Mouse (Mus musculus) embryo, embryonic 9.5 days (tissue): ENCODE results near the gene Dock3.

ENCODE experiments used
- DNase-seq: peaks from one replicate; pipeline ENCODE4 v3.0.0-alpha.2; 2017; ENCODE audit errors: extremely low spot score

The Dock3 gene

DNA sequence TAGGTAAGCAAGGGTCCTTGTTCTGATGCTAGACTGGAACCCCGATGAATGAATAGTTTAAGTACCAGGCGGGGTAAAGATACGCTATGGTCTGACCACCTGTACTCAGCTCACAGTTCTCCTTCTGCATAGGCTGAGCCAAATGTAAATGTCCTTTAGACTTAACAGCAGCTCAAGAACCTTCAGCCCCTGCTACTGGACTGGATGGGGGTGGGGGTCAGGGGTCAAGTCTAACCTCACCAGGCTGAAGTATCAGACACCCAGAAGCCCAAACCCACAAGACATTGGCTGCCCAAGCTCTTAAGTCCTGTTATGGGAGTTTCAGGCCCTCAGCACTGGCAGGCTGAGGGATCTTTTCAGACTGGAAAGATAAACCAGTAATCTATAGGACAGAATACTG is 343.4 kb downstream of the Dock3 start:
- DNase-seq, result no peak

DNA sequence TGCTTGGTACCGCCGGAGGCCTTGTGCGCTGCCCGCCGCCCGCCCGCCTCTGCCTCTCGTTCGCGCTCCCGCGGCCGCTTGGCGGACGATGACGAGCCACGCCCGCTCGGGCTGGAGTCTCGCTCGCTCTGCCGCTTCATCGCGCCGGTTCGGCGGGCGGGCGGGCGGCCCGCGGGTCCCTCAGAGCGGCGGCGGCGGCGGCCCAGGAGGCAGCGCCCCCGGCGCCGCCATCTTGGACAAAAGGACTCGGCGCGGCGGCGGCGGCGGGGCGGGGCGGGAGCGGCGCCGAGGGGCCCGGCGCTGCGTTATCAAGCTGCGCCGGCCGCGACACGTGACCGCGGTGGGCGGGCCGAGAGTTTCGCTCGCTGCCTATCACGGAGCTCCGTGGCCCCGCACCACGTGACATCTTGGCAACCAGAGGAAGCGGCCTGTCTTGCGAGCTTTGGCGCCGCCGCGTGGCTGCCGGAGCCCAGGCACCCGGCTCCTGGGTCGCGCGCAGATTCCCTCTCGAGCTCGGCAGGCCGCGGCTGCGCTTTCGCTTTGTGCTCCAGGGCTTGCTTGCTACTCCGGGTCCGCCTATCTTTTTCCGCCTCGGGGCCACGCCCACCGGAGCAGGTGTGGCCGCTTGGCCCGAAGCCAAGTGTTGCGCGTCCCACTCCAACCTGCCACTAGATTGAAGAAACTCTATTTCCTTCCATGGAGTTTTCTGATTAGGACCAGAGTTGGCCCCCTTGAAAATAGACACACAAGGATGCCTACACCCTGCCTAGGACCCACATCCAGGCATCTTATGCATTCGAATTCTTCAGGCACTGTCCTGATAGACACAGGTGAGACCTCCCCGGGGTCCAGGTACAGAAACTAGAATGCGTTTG is 344.6 kb downstream of the Dock3 start, which contains the start of gene Rbm15b:
Gene Rbm15b, minus strand, starts transcription at position 601 of the 875 bp plus-strand sequence.
- DNase-seq, result peak; percentile 96

DNA sequence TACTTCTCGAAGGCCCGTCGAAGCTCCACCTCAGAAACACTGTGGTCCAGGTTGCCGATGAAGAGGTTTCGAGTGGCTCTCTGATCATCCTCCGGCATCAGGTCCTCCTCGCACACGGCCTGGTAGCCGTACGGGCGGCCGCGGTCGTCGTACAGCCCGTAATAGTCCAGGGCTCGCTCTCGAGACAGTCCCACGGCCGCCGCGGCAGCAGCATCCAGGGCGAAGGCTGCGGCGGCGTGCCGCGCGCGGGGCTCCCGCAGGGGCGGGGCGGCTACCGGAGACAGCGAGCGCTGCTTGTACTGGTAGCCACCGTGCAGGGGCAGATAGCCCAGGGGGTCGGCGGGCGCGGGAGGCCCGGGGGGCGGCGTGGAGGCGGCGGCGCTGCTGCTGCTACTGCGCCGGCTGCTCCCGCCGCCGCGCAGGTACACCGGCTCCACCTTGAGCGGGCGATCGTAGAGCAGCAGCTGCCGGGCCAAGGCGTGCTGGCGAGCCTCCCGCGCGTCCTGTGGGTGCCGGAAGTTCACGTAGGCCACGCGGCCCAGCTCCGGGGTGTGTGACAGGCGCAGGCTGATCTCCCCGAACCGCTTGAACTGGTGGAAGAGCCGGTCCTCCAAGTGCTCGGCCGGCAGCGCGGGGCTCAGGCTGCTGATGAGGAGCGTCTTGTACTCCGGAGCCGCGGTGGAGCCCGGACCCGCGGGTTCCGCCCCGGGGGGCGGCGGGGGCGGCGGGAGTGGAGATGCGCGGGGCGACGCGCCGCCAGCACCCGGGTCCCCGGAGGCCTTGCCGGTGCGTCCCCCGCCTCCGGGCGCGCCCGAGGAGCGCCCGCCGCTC is 345.6 kb downstream of the Dock3 start:
- peak; percentile 62 for DNase-seq

GRCm38 (mm10) chr9:106884996-106885900 is 346.5 kb downstream of the Dock3 start:
- peak; percentile 58 for DNase-seq

DNA sequence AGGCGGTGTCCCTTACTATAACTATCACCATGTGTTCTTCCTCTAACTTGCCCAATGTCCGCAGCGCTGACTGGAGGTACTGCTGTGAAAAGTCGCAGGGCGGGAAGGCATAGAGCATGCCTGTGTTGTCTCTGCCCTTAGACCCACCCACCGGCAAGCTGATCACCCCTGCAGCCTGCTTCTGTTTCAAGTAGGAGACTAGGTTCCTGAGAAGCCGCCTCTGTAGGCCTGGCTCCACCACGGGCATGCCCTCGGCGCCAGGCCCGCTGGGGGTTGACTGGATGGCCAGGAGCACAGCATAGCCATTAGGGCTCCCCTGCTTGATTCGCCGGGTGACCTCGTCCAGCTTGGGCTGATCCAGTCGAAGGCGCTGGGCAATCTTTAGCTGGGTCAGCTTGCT is 347.4 kb downstream of the Dock3 start:
- DNase-seq, result no peak

- no peak for DNase-seq
Measured at GRCm38 (mm10) chr9:106883085-106883484, 348.6 kb downstream of the Dock3 start.

DNA sequence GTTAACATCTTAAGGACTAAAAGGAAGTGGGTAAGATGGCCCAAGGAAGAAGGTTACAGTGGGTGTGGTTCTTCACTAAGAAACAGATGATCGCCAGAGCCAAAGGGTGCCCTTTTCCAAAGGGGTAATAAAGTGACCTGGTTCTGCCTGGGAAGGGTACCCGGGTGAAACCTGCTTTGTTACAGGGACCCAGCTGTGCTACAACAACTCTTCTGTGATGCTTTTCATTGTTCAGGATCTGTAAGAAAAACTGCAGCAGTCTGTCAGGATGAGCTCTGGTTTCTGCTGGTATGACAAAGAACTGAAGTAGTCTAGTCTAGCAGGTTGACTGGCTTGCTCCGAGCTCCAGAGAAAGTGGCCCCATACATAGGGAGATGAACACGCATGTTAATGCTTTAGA is 349.5 kb downstream of the Dock3 start:
- no peak for DNase-seq

DNA sequence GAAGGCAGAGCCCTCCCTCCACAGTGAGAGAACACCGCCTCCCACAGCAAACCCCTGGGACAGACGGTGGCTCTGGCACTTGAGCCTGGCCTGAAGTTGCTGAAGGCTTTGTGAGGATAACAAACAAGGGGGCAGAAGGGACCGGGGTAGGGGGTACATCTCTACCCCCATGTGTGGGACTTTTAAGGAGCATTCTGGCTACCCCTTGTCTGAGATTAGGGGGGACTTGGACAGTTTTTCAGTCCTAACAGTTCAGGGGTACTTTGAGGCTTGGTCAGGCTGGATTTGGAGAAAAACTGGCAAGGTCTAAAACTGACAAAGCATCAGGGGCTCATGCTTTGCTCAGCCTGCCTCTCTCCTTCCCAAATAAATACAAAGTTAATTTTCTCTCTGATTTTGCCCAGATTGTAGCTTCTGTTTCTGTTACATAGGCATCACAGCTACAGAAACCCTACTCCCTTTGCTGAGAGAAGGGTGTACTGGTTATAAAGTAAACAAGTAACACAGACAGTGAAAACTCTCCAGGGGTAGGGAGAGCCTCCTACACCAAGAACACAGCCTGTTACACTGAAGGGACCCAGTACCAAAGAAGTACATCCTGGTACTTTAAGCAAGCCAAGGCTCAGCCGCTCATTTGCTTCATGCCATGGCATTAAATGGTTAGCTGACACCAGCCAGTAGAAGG is 350.5 kb downstream of the Dock3 start:
- DNase-seq, result no peak

- DNase-seq, result no peak
Measured at GRCm38 (mm10) chr9:106879471-106879870, 352.2 kb downstream of the Dock3 start.

- DNase-seq, result no peak
Measured at GRCm38 (mm10) chr9:106876666-106877065, 355.0 kb downstream of the Dock3 start.

- no peak for DNase-seq
Measured at GRCm38 (mm10) chr9:106874216-106874615, 357.5 kb downstream of the Dock3 start.

DNA sequence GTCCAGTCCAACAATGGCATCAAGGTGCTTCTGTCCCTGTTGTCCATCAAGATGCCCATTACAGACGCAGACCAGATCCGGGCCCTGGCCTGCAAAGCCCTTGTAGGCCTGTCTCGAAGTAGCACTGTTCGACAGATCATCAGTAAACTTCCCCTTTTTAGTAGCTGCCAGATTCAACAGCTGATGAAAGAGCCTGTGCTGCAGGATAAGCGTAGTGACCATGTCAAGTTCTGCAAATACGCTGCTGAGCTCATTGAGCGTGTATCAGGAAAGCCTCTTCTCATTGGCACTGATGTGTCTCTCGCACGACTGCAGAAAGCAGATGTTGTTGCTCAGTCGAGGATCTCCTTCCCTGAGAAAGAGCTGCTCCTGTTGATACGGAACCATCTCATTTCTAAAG is 373.7 kb downstream of the Dock3 start:
- no peak for DNase-seq

- DNase-seq, result no peak
Measured at GRCm38 (mm10) chr9:106856664-106857063, 375.0 kb downstream of the Dock3 start.
